Mouse (Mus musculus) thymus, adult 2 months (tissue): Measurements from ENCODE around the gene Fam204a.

Experiments used
- CTCF ChIP-seq: fragments of 200-500 bp; IDR thresholded peaks from 2 replicates; pipeline ENCODE4 v1.5.1; 2012; ENCODE audit warnings: mild to moderate bottlenecking, control low read depth, low read length, moderate library complexity, borderline replicate concordance; ENCODE audit not compliant: control insufficient read depth, poor library complexity, insufficient read depth; ENCODE audit errors: extremely low read depth
- POLR2A ChIP-seq: fragments of 200-500 bp; IDR thresholded peaks from 2 replicates; pipeline ENCODE4 v1.6.1; 2012; ENCODE audit warnings: mild to moderate bottlenecking, low read length, control low read depth, moderate library complexity; ENCODE audit not compliant: control insufficient read depth, poor library complexity, insufficient read depth; ENCODE audit errors: extremely low read depth

GRCm38 (mm10) chr19:60192790-60193189, 33.7 kb downstream of the Fam204a start:
- TF ChIP-seq CTCF (no peak), POLR2A (no peak)
